Mouse (Mus musculus): ENCODE data around the gene Dnah7b.
"Not testable (repeated sequence)": the region's sequence is repeated elsewhere in the genome, so short reads cannot be mapped to it uniquely, and the experiment has no call there.

DNA sequence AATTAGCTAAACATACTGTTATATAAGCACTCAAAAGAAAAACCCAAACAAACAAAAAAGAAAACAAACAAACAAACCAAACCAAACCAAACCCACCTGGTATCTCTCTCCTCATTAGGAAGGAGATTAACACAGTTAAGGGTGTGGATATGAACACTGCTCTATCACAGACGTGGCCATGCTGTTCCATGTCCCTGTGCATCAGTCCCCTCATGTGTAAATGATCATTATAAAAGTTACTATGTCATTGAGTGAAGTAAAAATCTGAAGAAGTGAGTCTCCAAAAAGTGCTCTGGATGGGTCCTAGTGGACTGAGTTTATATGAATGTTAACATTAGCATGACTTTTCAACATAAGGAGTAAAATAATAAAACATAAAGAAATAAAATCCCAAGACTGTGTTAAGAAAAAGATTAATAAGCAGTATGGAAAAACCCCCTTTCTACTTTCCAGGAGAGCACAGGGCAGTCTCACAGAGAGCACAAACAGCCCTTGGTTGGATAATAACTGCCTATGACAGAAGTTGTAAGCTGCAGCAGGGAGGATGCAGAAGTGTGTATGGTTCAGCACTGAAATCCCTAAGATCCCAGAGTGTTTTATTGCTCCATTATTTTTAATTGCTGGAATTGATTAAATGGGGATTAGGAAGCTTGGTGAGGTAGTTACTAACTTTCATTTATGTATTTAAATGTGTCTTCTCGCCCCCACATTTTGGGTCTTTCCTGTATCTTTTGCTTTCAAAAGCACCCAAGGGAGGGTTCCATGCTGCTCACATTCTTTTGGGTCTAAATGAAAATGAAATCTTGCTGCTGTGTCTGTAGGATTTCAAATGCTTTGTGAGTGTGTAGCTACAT lies 212.2 kb downstream of the Dnah7b start:
- TF ChIP-seq POLR2A (IDR thresholded peaks at IDR 0.05; ENCODE audit: borderline replicate concordance, extremely low read depth, insufficient read depth, insufficient read length, poor library complexity, severe bottlenecking); CTCF (IDR thresholded peaks at IDR 0.05; ENCODE audit: borderline replicate concordance, extremely low read depth, insufficient read depth, insufficient read length): not testable (repeated sequence)
